Mouse (Mus musculus): Measurements from ENCODE around the gene Gm21860.
"Not testable (repeated sequence)": the region's sequence is repeated elsewhere in the genome, so short reads cannot be mapped to it uniquely, and the experiment has no call there.

- not testable (repeated sequence) for TF ChIP-seq CTCF (IDR thresholded peaks at IDR 0.05; ENCODE audit: insufficient read depth, low read length); POLR2A (IDR thresholded peaks at IDR 0.05; ENCODE audit: borderline replicate concordance, extremely low read depth, low read depth, low read length)
These were observed 20.3 kb downstream of the Gm21860 start for GRCm38 (mm10) chrY:90734334-90734696.

Data from lung, adult 2 months (tissue).